Mouse (Mus musculus) CH12.LX (cell line): ENCODE data around the gene Zcchc7. TPM values are rescaled to one million over a fixed set of nuclear protein-coding genes. Genes with fewer than 3 reads are reported as not detected.

ENCODE experiments used
- DNase-seq: peaks from one replicate; pipeline ENCODE4 v3.0.0-alpha.2; 2013; ENCODE audit errors: extremely low read depth
- H3K27ac ChIP-seq: 2 replicates; pipeline ENCODE4 v1.5.1; 2012; ENCODE audit warnings: low read depth, mild to moderate bottlenecking, control low read depth, moderate library complexity; ENCODE audit not compliant: insufficient read depth
- H3K27me3 ChIP-seq: replicated peaks from 2 replicates; pipeline ENCODE3; 2012; ENCODE audit warnings: inconsistent platforms
- H3K36me3 ChIP-seq, 2 experiments: replicated peaks in 1 of 2; 2 replicates each; pipeline versions ENCODE3 to v1.6.1; 2012; ENCODE audit warnings: inconsistent platforms in 1 of 2, low read length in 1 of 2, mild to moderate bottlenecking in 1 of 2, mixed read lengths in 1 of 2, moderate library complexity in 1 of 2; ENCODE audit not compliant: control insufficient read depth in 1 of 2, insufficient read depth in 1 of 2
- H3K4me1 ChIP-seq, 2 experiments: 2 replicates each; pipeline ENCODE4 v1.6.1; 2012; ENCODE audit warnings: inconsistent platforms in 1 of 2, moderate library complexity in 1 of 2; ENCODE audit not compliant: insufficient read depth in 2 of 2, control insufficient read depth in 1 of 2
- H3K4me2 ChIP-seq: 2 replicates; pipeline ENCODE4 v1.6.1; 2012; ENCODE audit warnings: low read depth, mild to moderate bottlenecking, control low read depth; ENCODE audit not compliant: poor library complexity, insufficient read depth, severe bottlenecking
- H3K4me3 ChIP-seq, 3 experiments: fragments of 150-350 bp in 1 of 3; sonication (generic) in 1 of 3; replicated peaks in 1 of 3; 2 replicates each; pipeline versions ENCODE3 to v1.5.1; 2011 to 2012; ENCODE audit warnings: low read depth in 2 of 3, low read length in 2 of 3, mild to moderate bottlenecking in 2 of 3, moderate library complexity in 2 of 3, control low read depth in 1 of 3, improper control_type of control experiment in 1 of 3, inconsistent platforms in 1 of 3, mixed read lengths in 1 of 3; ENCODE audit not compliant: poor library complexity in 1 of 3
- H3K79me2 ChIP-seq: replicated peaks from 2 replicates; pipeline ENCODE4 v1.6.1; 2012; ENCODE audit warnings: mild to moderate bottlenecking, moderate library complexity; ENCODE audit not compliant: control insufficient read depth, poor library complexity, insufficient read depth, severe bottlenecking; ENCODE audit errors: extremely low read depth
- H3K9ac ChIP-seq: 2 replicates; pipeline ENCODE4 v1.6.1; 2012; ENCODE audit warnings: low read depth, mild to moderate bottlenecking, control low read depth, moderate library complexity; ENCODE audit not compliant: insufficient read depth
- H3K9me3 ChIP-seq: replicated peaks from 2 replicates; pipeline ENCODE3; 2012; ENCODE audit warnings: low read length, inconsistent platforms, mixed read lengths
- E2F4 ChIP-seq: IDR thresholded peaks from 2 replicates; pipeline ENCODE4 v1.6.1; 2011; ENCODE audit warnings: low read depth, low read length, improper control_type of control experiment; ENCODE audit not compliant: insufficient replicate concordance
- ELF1 ChIP-seq: IDR thresholded peaks from 2 replicates; pipeline ENCODE4 v1.6.1; 2014; ENCODE audit warnings: low read depth, mild to moderate bottlenecking, inconsistent platforms, low read length, improper control_type of control experiment
- EP300 ChIP-seq: IDR thresholded peaks from 2 replicates; pipeline ENCODE4 v1.6.1; 2011; ENCODE audit warnings: low read length, improper control_type of control experiment
- JUN ChIP-seq: IDR thresholded peaks from 2 replicates; pipeline ENCODE4 v1.6.1; 2011; ENCODE audit warnings: low read depth, mild to moderate bottlenecking, low read length, improper control_type of control experiment, moderate library complexity; ENCODE audit not compliant: insufficient read depth
- JUND ChIP-seq: conservative IDR thresholded peaks from 2 replicates; pipeline ENCODE4 v1.6.1; 2011; ENCODE audit warnings: low read depth, low read length, improper control_type of control experiment
- KAT2A ChIP-seq: IDR thresholded peaks from 2 replicates; pipeline ENCODE4 v1.6.1; 2012; ENCODE audit warnings: low read length, improper control_type of control experiment, inconsistent platforms; ENCODE audit not compliant: insufficient replicate concordance
- MAX ChIP-seq: IDR thresholded peaks from 2 replicates; pipeline ENCODE4 v1.6.1; 2011; ENCODE audit warnings: low read length, improper control_type of control experiment
- MEF2A ChIP-seq: IDR thresholded peaks from 2 replicates; pipeline ENCODE4 v1.6.1; 2014; ENCODE audit warnings: low read depth, mild to moderate bottlenecking, inconsistent platforms, low read length, improper control_type of control experiment, borderline replicate concordance
- MXI1 ChIP-seq: IDR thresholded peaks from 2 replicates; pipeline ENCODE4 v1.6.1; 2011; ENCODE audit warnings: mild to moderate bottlenecking, low read depth, low read length, improper control_type of control experiment
- MYC ChIP-seq: IDR thresholded peaks from 2 replicates; pipeline ENCODE4 v1.6.1; 2011; ENCODE audit warnings: low read depth, mild to moderate bottlenecking, improper control_type of control experiment, low read length
- NELFE ChIP-seq: IDR thresholded peaks from 2 replicates; pipeline ENCODE4 v1.6.1; 2011; ENCODE audit warnings: low read depth, low read length, improper control_type of control experiment
- RAD21 ChIP-seq: IDR thresholded peaks from 2 replicates; pipeline ENCODE4 v1.6.1; 2011; ENCODE audit warnings: low read depth, mild to moderate bottlenecking, low read length, improper control_type of control experiment, moderate library complexity
- SMC3 ChIP-seq: IDR thresholded peaks from 2 replicates; pipeline ENCODE4 v1.6.1; 2011; ENCODE audit warnings: low read depth, low read length, improper control_type of control experiment
- TBP ChIP-seq: conservative IDR thresholded peaks from 2 replicates; pipeline ENCODE4 v1.6.1; 2011; ENCODE audit warnings: low read depth, low read length, improper control_type of control experiment
- ZC3H11A ChIP-seq: IDR thresholded peaks from 2 replicates; pipeline ENCODE4 v1.6.1; 2012; ENCODE audit warnings: low read depth, mild to moderate bottlenecking, inconsistent platforms, low read length, improper control_type of control experiment
- ZKSCAN1 ChIP-seq: IDR thresholded peaks from 2 replicates; pipeline ENCODE4 v1.6.1; 2012; ENCODE audit warnings: low read depth, inconsistent platforms, low read length, improper control_type of control experiment, borderline replicate concordance
- ZMIZ1 ChIP-seq: IDR thresholded peaks from 2 replicates; pipeline ENCODE4 v1.6.1; 2012; ENCODE audit warnings: low read depth, mild to moderate bottlenecking, inconsistent platforms, low read length, improper control_type of control experiment
- dilution Hi-C: fragments of 300-500 bp; cut with MboI; formaldehyde crosslinking; loops from 2 replicates; pipeline ENCODE4 v1.14.3; 2020; ENCODE audit warnings: low sequenced_read_pairs; ENCODE audit not compliant: extremely low pct_unique_long_range_greater_than_20kb, extremely low pct_ligation_motif_present
- in situ Hi-C: fragments of 300-500 bp; cut with MboI; formaldehyde crosslinking; loops from 3 replicates; pipeline ENCODE4 v1.14.3; 2019; ENCODE audit warnings: low sequenced_read_pairs, low pct_ligation_motif_present, low pct_unique_long_range_greater_than_20kb, mixed read lengths
- polyA plus RNA-seq: library from polyadenylated mRNA; unstranded; fragments of >175 nt; gene quantifications from 2 replicates; pipeline ENCODE4 v1.2.1, GENCODE M21; 2012; ENCODE audit warnings: low read depth; ENCODE audit not compliant: insufficient read length
- total RNA-seq, 2 experiments: library from RNA; depleted of rRNA; stranded (reverse); fragments of 300-350 nt in 1 of 2; fragments of >200 nt in 1 of 2; gene quantifications; 2 replicates each; pipeline ENCODE4 v1.2.3; 2012 to 2014

Zcchc7 gene
- total and polyA plus RNA-seq, 3 experiments: 21.0 to 27.6 (median 25.2) TPM

DNA sequence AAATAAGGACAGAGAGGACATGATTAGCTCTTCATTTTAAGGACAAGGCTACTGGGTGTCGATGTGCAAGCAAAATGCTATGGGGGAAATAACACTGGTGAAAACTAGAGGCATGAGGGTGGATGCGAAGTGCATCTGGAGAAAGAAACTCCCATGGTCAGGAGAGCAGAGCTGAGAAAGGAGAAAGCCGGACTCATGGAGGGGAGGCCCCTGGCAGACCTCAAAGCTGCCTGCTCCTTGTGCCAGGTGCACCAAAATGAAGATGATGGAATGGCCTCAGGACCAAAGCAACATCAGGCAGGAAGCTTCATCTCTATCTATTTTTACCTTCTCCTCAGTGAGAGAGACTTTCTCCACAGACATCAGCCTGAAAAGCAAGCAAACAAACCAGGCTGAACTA is 38.0 kb upstream of the Zcchc7 start:
- H3K9ac ChIP-seq: no peak overlapping the region
- H3K27ac ChIP-seq: no peak overlapping the region
- in situ Hi-C loops: no loop called here
- H3K9me3 ChIP-seq: peaks cover 16% of the 10 kb centered on the region
- dilution Hi-C loops: no loop called here
- no peak for DNase-seq
- H3K4me1 ChIP-seq: peaks cover 0 to 14% of the 10 kb centered on the region in 2 experiments; a peak in 1 of 4 replicates
- H3K27me3 ChIP-seq: no peaks in the 10 kb centered on the region
- no peak overlapping the region for H3K4me2 ChIP-seq
- no peak for TF ChIP-seq MYC
- no peak for TF ChIP-seq EP300
- TF ChIP-seq ZMIZ1: no peak
- no peak for TF ChIP-seq SMC3
- TF ChIP-seq TBP: no peak
- no peak for TF ChIP-seq MAX
- no peak for TF ChIP-seq NELFE
- no peak for TF ChIP-seq RAD21
- no peak for TF ChIP-seq MEF2A
- TF ChIP-seq ELF1: no peak
- no peak for TF ChIP-seq JUN
- no peak for TF ChIP-seq JUND
- TF ChIP-seq ZC3H11A: no peak
- no peak for TF ChIP-seq ZKSCAN1
- no peak for TF ChIP-seq E2F4
- no peaks in the 10 kb centered on the region for H3K79me2 ChIP-seq
- H3K36me3 ChIP-seq: no peaks in the 10 kb centered on the region
- no peak overlapping the region for H3K4me3 ChIP-seq

DNA sequence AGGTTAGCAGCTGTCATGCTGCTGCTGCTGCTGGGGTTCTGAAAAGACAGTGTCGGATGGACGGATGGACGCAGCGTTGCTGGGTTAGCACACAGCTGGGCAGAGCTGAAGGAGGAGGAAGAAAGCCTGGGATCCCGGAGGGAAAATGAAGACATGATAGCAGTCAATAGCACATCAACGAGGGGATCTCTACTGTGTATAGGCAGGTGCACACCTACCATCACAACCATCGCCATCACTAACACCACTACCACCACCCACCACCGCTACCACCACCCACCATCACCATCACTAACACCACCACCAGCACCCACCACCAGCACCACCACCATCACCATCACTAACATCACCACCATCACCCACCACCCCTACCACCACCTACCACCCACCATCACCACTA is 35.6 kb upstream of the Zcchc7 start:
- Histone ChIP-seq H3K4me1 (peaks cover 0 to 14% of the 10 kb centered on the region in 2 experiments; a peak in 1 of 4 replicates), H3K79me2 (no peaks in the 10 kb centered on the region), H3K36me3 (no peaks in the 10 kb centered on the region), H3K27me3 (no peaks in the 10 kb centered on the region), H3K9ac (no peak overlapping the region), H3K4me3 (no peak overlapping the region), H3K9me3 (no peaks in the 10 kb centered on the region), H3K4me2 (no peak overlapping the region), H3K27ac (no peak overlapping the region)
- in situ Hi-C loops (no loop called here), dilution Hi-C loops (no loop called here)
- no peak for DNase-seq
- no peak for TF ChIP-seq KAT2A
- no peak for TF ChIP-seq MXI1
